Mouse (Mus musculus): ENCODE results near the gene Btbd11. TPM values are rescaled to one million over a fixed set of nuclear protein-coding genes. Genes with fewer than 3 reads are reported as not detected.

Btbd11 gene
- polyA plus RNA-seq, 1 experiment from 2014 or later: 0.39 TPM

- Histone ChIP-seq H3K9me3 (ENCODE audit: control insufficient read depth) (no peaks in the 10 kb centered on the region), H3K4me2 (replicated peaks; ENCODE audit: low read depth) (no peak overlapping the region), H3K27ac (ENCODE audit: low read depth, low read length) (no peak overlapping the region), H3K9ac (ENCODE audit: low read depth, low read length) (no peak overlapping the region), H3K36me3 (ENCODE audit: control insufficient read depth, insufficient read depth) (no peaks in the 10 kb centered on the region), H3K27me3 (replicated peaks; ENCODE audit: control insufficient read depth, insufficient read depth, low read length) (no peaks in the 10 kb centered on the region), H3K4me1 (replicated peaks; ENCODE audit: control insufficient read depth, insufficient read depth, low read length) (no peaks in the 10 kb centered on the region), H3K4me3 (ENCODE audit: low read depth, low read length) (no peak overlapping the region)
- no peak for ATAC-seq
- TF ChIP-seq CTCF (IDR thresholded peaks at IDR 0.05; ENCODE audit: low read depth): no peak
- WGBS: 60% methylated on average over 8 of the region's 8 CpGs
Observed at GRCm38 (mm10) chr10:85466409-85466761, 79.8 kb downstream of the Btbd11 start.

- H3K27ac ChIP-seq (ENCODE audit: low read depth, low read length): no peak overlapping the region
- no peak overlapping the region for H3K9ac ChIP-seq (ENCODE audit: low read depth, low read length)
- H3K4me2 ChIP-seq (replicated peaks; ENCODE audit: low read depth): no peak overlapping the region
- H3K4me1 ChIP-seq (replicated peaks; ENCODE audit: control insufficient read depth, insufficient read depth, low read length): no peaks in the 10 kb centered on the region
- no peak overlapping the region for H3K4me3 ChIP-seq (ENCODE audit: low read depth, low read length)
- WGBS: 63% methylated on average over 7 of the region's 7 CpGs
- H3K36me3 ChIP-seq (ENCODE audit: control insufficient read depth, insufficient read depth): no peaks in the 10 kb centered on the region
- H3K27me3 ChIP-seq (replicated peaks; ENCODE audit: control insufficient read depth, insufficient read depth, low read length): no peaks in the 10 kb centered on the region
- TF ChIP-seq CTCF (IDR thresholded peaks at IDR 0.05; ENCODE audit: low read depth): no peak
- ATAC-seq: no peak
- no peaks in the 10 kb centered on the region for H3K9me3 ChIP-seq (ENCODE audit: control insufficient read depth)
Observed at GRCm38 (mm10) chr10:85467393-85467792, 80.8 kb downstream of the Btbd11 start.

GRCm38 (mm10) chr10:85468527-85468926 is 81.9 kb downstream of the Btbd11 start:
- no peak for ATAC-seq
- Histone ChIP-seq H3K4me2 (replicated peaks; ENCODE audit: low read depth) (no peak overlapping the region), H3K27me3 (replicated peaks; ENCODE audit: control insufficient read depth, insufficient read depth, low read length) (no peaks in the 10 kb centered on the region), H3K27ac (ENCODE audit: low read depth, low read length) (no peak overlapping the region), H3K9ac (ENCODE audit: low read depth, low read length) (no peak overlapping the region), H3K36me3 (ENCODE audit: control insufficient read depth, insufficient read depth) (no peaks in the 10 kb centered on the region), H3K4me1 (replicated peaks; ENCODE audit: control insufficient read depth, insufficient read depth, low read length) (no peaks in the 10 kb centered on the region), H3K4me3 (ENCODE audit: low read depth, low read length) (no peak overlapping the region), H3K9me3 (ENCODE audit: control insufficient read depth) (no peaks in the 10 kb centered on the region)
- 72% methylated on average over 4 of the region's 4 CpGs for WGBS
- TF ChIP-seq CTCF (IDR thresholded peaks at IDR 0.05; ENCODE audit: low read depth): no peak

- H3K36me3 ChIP-seq (ENCODE audit: control insufficient read depth, insufficient read depth): no peaks in the 10 kb centered on the region
- no peak overlapping the region for H3K4me3 ChIP-seq (ENCODE audit: low read depth, low read length)
- no peaks in the 10 kb centered on the region for H3K9me3 ChIP-seq (ENCODE audit: control insufficient read depth)
- no peak for TF ChIP-seq CTCF (IDR thresholded peaks at IDR 0.05; ENCODE audit: low read depth)
- no peak overlapping the region for H3K27ac ChIP-seq (ENCODE audit: low read depth, low read length)
- no peak overlapping the region for H3K4me2 ChIP-seq (replicated peaks; ENCODE audit: low read depth)
- H3K27me3 ChIP-seq (replicated peaks; ENCODE audit: control insufficient read depth, insufficient read depth, low read length): no peaks in the 10 kb centered on the region
- H3K4me1 ChIP-seq (replicated peaks; ENCODE audit: control insufficient read depth, insufficient read depth, low read length): no peaks in the 10 kb centered on the region
- ATAC-seq: no peak
- WGBS: 82% methylated on average over 5 of the region's 5 CpGs
- H3K9ac ChIP-seq (ENCODE audit: low read depth, low read length): no peak overlapping the region
Observed at GRCm38 (mm10) chr10:85469341-85469740, 82.7 kb downstream of the Btbd11 start.

GRCm38 (mm10) chr10:85473265-85473664 is 86.7 kb downstream of the Btbd11 start:
- H3K27me3 ChIP-seq (replicated peaks; ENCODE audit: control insufficient read depth, insufficient read depth, low read length): no peaks in the 10 kb centered on the region
- no peaks in the 10 kb centered on the region for H3K9me3 ChIP-seq (ENCODE audit: control insufficient read depth)
- no peak for TF ChIP-seq CTCF (IDR thresholded peaks at IDR 0.05; ENCODE audit: low read depth)
- H3K9ac ChIP-seq (ENCODE audit: low read depth, low read length): no peak overlapping the region
- no peak overlapping the region for H3K4me2 ChIP-seq (replicated peaks; ENCODE audit: low read depth)
- H3K36me3 ChIP-seq (ENCODE audit: control insufficient read depth, insufficient read depth): no peaks in the 10 kb centered on the region
- H3K4me1 ChIP-seq (replicated peaks; ENCODE audit: control insufficient read depth, insufficient read depth, low read length): no peaks in the 10 kb centered on the region
- no peak for ATAC-seq
- 68% methylated on average over 4 of the region's 4 CpGs for WGBS
- H3K27ac ChIP-seq (ENCODE audit: low read depth, low read length): no peak overlapping the region
- H3K4me3 ChIP-seq (ENCODE audit: low read depth, low read length): no peak overlapping the region

- Histone ChIP-seq H3K9ac (ENCODE audit: low read depth, low read length) (no peak overlapping the region), H3K4me2 (replicated peaks; ENCODE audit: low read depth) (no peak overlapping the region), H3K27ac (ENCODE audit: low read depth, low read length) (no peak overlapping the region), H3K9me3 (ENCODE audit: control insufficient read depth) (no peaks in the 10 kb centered on the region), H3K4me1 (replicated peaks; ENCODE audit: control insufficient read depth, insufficient read depth, low read length) (no peaks in the 10 kb centered on the region), H3K36me3 (ENCODE audit: control insufficient read depth, insufficient read depth) (no peaks in the 10 kb centered on the region), H3K4me3 (ENCODE audit: low read depth, low read length) (no peak overlapping the region), H3K27me3 (replicated peaks; ENCODE audit: control insufficient read depth, insufficient read depth, low read length) (no peaks in the 10 kb centered on the region)
- no peak for TF ChIP-seq CTCF (IDR thresholded peaks at IDR 0.05; ENCODE audit: low read depth)
- ATAC-seq: no peak
- 74% methylated on average over 3 of the region's 3 CpGs for WGBS
Observed at GRCm38 (mm10) chr10:85473871-85474270, 87.3 kb downstream of the Btbd11 start.
